Mouse (Mus musculus): ENCODE results near the gene Rusc1.
"Not testable (repeated sequence)": the region's sequence is repeated elsewhere in the genome, so short reads cannot be mapped to it uniquely, and the experiment has no call there.

Rusc1 gene

GRCm38 (mm10) chr3:89092509-89093090 lies 511 bp downstream of the Rusc1 start:
- in situ Hi-C loops (cut with MseI, MboI): no loop called here

DNA sequence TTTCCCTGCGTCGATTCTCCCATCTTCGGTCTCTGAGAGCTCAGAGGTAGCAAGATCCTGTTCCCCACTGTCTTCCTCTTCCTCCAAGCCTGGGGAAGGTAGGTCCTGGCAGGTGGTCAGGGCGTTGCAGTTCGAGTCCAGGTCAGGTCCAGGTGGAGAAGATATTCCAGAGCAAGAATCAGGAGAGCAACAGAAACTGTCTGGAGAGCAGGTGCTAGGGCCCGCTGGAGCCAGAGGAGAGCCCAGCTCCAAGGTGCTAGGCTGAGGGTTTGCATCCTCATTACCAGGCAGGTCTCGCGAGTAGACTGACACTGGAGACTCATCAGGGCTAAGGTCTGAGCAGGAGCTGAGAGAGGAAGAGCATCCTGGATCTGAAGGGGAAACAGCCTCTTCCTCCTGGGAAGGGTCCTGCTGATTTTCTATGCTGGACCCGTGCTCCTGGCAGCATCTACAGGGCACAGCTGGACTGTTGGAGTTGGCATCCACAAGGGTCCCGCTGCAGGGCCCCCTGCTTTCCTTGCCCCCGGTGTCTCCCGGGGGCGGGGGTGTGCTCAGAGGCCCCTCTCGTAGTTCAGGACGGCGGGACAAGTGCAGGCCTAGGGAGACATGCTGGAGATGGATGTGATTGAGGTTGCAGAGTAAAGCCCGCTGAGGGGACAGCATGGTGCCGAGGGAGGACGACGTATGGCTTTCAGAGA lies 1.2 kb downstream of the Rusc1 start:
- in situ Hi-C loops (cut with MseI, MboI): no loop called here

DNA sequence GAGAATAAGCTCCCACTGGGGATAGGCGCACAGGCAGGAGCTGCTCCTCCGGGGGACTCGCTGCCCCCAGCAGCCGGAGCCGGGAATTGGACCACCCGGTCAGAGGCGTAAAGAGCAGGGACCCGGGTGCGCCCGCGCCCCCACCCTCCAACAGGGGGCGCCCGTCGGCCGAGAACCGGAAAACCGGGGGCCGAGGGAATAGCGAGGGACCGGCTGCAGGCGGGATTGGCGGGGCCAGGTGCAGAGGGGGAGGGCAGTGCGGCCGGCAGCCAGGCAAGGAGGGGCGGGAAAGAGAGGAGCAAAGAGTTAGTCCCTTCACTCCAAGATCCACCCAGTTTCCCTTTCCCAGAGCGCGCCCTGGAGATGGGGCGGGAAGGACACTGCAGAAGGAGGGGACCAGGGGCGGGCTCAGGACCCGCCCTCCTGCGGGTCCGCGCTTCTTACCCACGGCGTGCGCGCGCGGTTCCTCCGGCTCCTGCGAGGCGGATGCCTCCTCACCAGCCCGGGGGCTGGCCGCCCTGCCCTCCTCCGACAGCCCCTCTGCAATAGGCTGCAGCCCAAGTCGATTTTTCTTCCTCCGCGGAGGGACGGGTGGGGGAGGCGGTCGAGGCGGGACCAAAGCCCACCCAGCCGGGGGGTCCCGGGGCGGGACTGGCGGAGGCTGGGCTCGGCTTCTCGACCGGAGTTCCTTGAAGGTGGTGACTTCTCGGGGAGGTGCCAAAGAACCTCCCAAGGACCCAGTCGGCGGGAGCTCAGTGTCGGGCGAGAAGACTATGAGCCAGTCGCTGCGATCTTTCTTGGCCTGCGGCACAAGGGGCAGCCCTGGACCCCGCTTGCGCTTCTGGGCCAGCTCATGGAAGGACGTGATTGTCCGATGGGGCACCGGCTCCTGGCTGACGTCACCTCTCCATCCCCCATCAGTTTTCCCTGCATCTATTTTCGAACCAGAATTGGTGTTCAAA lies 2.1 kb downstream of the Rusc1 start:
- in situ Hi-C loops (cut with MseI, MboI): no loop called here

DNA sequence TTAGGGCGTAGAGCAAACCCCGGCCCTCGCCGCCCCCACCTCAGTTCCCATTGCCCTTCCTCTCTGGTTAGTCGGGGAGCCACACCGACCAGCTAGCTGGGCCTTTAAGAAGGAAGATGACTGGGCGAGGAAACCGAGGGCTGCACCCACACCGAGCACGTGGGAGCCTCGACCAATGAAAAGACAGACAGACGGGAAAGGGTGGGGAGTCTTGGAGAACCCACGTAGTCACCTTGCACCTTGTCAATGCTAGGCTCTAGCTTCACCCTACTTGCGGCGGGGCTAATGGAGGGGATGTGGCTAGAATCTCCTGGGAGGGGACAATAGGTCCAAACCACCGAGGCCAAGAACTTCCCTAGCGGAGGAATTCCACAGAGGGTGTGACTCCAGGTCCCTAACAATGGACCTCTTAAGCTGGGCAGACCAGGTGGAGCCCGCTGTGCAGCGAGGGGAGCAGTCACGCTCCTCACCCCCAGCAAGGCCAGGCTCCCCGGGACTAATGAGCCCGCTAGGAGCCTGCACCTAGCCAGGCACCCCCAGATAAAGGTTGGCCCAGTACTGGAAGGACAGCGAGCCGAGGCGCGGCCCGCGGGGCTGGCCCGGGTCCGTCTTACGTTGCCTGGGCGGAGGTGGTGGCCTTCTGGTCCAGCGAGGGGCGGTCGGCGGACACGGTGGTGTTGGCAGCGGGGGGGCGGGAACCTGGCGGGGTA lies 3.1 kb downstream of the Rusc1 start:
- in situ Hi-C loops (cut with MseI, MboI): no loop called here

- in situ Hi-C loops (cut with MseI, MboI): no loop called here
Observed at GRCm38 (mm10) chr3:89088974-89089373, 4.1 kb downstream of the Rusc1 start.

- in situ Hi-C loops (cut with MseI, MboI): no loop called here
Observed at GRCm38 (mm10) chr3:89087338-89088110, 5.6 kb downstream of the Rusc1 start.

GRCm38 (mm10) chr3:89084654-89085190 lies 8.4 kb downstream of the Rusc1 start:
- in situ Hi-C loops (cut with MseI, MboI): no loop called here

- in situ Hi-C loops (cut with MseI, MboI): no loop called here
Observed at GRCm38 (mm10) chr3:89084133-89084532, 9.0 kb downstream of the Rusc1 start.

GRCm38 (mm10) chr3:89082287-89082686 lies 10.8 kb downstream of the Rusc1 start:
- in situ Hi-C loops (cut with MseI, MboI): not testable (repeated sequence)

DNA sequence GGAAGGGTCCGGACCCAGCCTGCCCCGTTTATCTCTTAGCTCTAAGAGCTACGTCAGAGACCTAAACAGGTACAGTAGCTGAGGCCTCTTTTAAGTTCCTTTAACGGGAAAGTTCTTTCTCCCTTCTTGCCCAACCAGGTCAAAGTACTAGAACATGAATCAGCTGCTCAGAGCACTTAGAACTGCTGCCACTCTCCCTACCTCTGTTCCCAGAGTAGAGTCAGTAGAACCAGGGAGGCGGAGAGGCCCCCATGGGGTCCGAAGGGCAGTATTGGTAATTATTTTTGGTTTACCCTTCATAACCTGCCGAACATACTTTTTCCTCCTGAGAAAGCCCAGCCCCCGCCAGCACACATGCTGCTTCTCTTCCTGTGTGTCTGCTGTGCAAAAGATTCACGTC lies 15.7 kb downstream of the Rusc1 start:
- in situ Hi-C loops (cut with MseI, MboI): no loop called here

GRCm38 (mm10) chr3:89067265-89067664 lies 25.8 kb downstream of the Rusc1 start:
- in situ Hi-C loops (cut with MseI, MboI): no loop called here

DNA sequence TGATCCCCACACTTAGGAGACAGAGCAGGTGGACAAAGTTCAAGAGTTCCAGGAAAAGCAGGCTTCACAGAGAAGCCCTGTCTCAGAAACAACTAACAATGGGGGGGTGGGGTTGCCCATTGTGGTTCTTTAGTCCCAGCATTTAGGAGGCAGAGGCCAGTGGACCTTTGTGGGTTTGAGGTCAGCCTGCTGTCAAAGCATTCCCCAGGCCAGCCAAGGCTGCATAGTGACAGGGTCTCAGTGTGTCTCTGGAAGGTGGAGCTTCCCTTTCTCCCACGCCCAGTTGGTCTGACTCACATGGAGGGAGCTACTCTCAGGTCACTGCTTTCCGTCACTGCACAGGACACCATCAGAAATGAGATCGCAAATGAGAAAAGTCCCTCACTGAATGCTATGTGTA lies 31.4 kb downstream of the Rusc1 start:
- in situ Hi-C loops (cut with MseI, MboI): no loop called here

DNA sequence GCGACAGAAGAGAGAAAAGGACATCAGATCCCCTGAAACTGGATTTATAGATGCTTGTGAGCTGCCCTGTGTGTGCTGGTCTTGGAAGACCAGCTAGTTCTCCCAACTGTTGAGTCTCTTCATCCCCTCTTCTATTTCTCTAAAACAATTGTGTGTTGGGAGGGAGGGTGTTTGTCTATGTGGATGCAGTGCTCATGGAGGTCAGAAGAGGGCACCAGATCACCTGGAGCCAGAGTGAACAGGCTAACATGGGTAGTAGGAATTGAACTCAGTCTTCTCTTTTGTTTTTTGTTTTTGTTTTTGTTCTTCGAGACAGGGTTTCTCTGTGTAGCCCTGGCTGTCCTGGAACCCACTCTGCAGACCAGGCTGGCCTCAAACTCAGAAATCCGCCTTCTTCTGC lies 34.3 kb downstream of the Rusc1 start:
- in situ Hi-C loops (cut with MseI, MboI): no loop called here

DNA sequence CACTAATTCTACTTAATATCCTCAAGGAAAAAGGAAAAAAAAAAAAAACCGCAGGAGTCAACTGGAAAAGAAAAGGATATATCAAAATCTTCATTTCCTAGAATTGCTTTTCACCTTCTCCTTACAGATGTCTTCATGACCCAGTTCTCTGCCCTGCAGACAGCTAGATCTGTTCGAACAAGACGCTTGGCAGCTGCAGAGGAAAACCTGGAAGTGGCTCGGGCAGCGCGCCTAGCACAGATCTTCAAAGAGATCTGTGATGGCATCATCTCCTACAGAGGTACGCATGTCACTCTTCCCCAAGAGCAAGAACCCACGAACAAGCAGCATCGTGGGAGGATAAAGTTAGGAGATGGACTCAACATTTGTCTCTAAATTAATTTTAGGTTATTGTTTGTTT lies 34.8 kb downstream of the Rusc1 start:
- in situ Hi-C loops (cut with MseI, MboI): no loop called here

DNA sequence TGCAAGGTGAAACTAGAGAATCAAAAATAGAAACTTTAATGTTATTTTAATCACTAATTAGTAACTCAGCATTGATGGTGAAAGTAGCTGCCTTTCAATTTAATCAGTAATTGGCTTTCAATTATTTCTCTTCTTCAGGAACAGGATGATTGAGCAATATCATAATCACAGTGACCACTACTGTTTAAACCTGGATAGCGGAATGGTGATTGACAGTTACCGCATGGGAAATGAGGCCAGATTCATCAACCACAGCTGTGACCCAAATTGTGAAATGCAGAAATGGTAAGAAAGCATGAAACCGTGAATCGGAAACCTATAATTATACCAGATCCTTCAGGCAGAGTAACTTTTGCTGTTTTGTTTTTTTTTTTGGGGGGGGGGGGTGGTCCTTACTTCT lies 49.8 kb downstream of the Rusc1 start:
- in situ Hi-C loops (cut with MseI, MboI): no loop called here

Data from mouse trophoblast stem cell (cell line).